Comparison of ENCODE assay signal across 10 mouse cellular contexts in genomic region chr10:56468537-56468936, GRCm38 (mm10).
DNase-seq lines count a peak whose midpoint lies in the region; ATAC-seq lines count a peak whose summit lies in the region.
"Had no signal": no experiment of that assay in that cellular context is flagged by ENCODE, and none has a peak within 500 bp of the region (broad histone marks: within the 10 kb centered on the region; RNA-seq: fewer than 3 reads in every experiment).

No protein-coding gene starts in this region.

- H3K9ac ChIP-seq in heart, embryonic 14.5 days (ENCODE audit: low read length), result peak overlapping the region; percentile 25
- H3K9ac ChIP-seq in limb, embryonic 12.5 days (replicated peaks), result no peak overlapping the region

- H3K4me3 ChIP-seq in heart, embryonic 14.5 days (ENCODE audit: control insufficient read depth in 1 of 2, insufficient read depth in 1 of 2, low read depth in 1 of 2, low read length in 2 of 2), result peak overlapping the region in 1 of 2 experiments; percentile 27; a peak in 2 of 4 replicates
- H3K4me3 ChIP-seq in limb, embryonic 12.5 days (replicated peaks), result no peak overlapping the region
- H3K4me3 ChIP-seq: megakaryocyte, embryonic 14.5 days had no signal

- no peaks in the 10 kb centered on the region for H3K9me3 ChIP-seq in heart, embryonic 14.5 days (ENCODE audit: control insufficient read depth, low read length)
- 0 out of 2 replicates have a peak, but pooled peaks cover 6% of the 10 kb centered on the region for H3K9me3 ChIP-seq in limb, embryonic 12.5 days

- H3K4me2 ChIP-seq in heart, embryonic 14.5 days (ENCODE audit: low read length), result peak overlapping the region; percentile 59
- H3K4me2 ChIP-seq in limb, embryonic 12.5 days, result peak overlapping the region; percentile 47; the same call in 1 of the 2 replicates

- 12% methylated on average over 6 of the region's 6 CpGs for WGBS in heart, embryonic 14.5 days
- WGBS in limb, embryonic 12.5 days, result 39% methylated on average over 6 of the region's 6 CpGs

- peak; percentile 7 for DNase-seq in embryo, embryonic 11 days
- DNase-seq in embryo, embryonic 10 days (ENCODE audit: low spot score), result no peak
- peak; percentile 10 for DNase-seq in R1 (ENCODE audit: low read depth, low spot score)
- DNase-seq in spleen, adult 18-20 months, result no peak
- DNase-seq in right cerebral cortex, postnatal 25 days, result no peak
- DNase-seq in layer of hippocampus, postnatal 10 days (ENCODE audit: low spot score in 2 of 2), result no peak

- H3K36me3 ChIP-seq in heart, embryonic 14.5 days (ENCODE audit: control insufficient read depth, insufficient read depth, low read length), result no peaks in the 10 kb centered on the region
- H3K36me3 ChIP-seq in limb, embryonic 12.5 days, result no peaks in the 10 kb centered on the region

- H3K4me1 ChIP-seq in heart, embryonic 14.5 days (ENCODE audit: control insufficient read depth in 2 of 2, insufficient read depth in 2 of 2, low read length in 2 of 2), result peaks cover 3 to 5% of the 10 kb centered on the region in 2 experiments; a peak in 3 of 4 replicates
- H3K4me1 ChIP-seq in limb, embryonic 12.5 days (replicated peaks), result peaks cover 6% of the 10 kb centered on the region; the same call in 1 of the 2 replicates
- H3K4me1 ChIP-seq: megakaryocyte, embryonic 14.5 days had no signal

- H3K27me3 ChIP-seq in heart, embryonic 14.5 days (ENCODE audit: control insufficient read depth, insufficient read depth, low read length), result no peaks in the 10 kb centered on the region
- H3K27me3 ChIP-seq in limb, embryonic 12.5 days, result no peaks in the 10 kb centered on the region
- H3K27me3 ChIP-seq: CH12.LX; megakaryocyte, embryonic 14.5 days had no signal

- no peak for ATAC-seq in heart, embryonic 14.5 days (ENCODE audit: insufficient number of reproducible peaks, insufficient read depth, low FRiP score, low read depth)
- ATAC-seq in limb, embryonic 12.5 days (ENCODE audit: insufficient number of reproducible peaks, insufficient read depth, low FRiP score, low TSS enrichment, low read depth), result no peak

- peak overlapping the region; percentile 72 for H3K27ac ChIP-seq in heart, embryonic 14.5 days (replicated peaks in 1 of 2; ENCODE audit: control insufficient read depth in 1 of 2, insufficient read depth in 1 of 2, low read depth in 2 of 2, low read length in 2 of 2)
- H3K27ac ChIP-seq in limb, embryonic 12.5 days, result peak overlapping the region; percentile 57

Comparison
In these comparisons a context has a peak if more than half of its experiments do, and no peak if none do; other contexts are left out.
1. DNase-seq: peak in embryo, embryonic 11 days (single experiment) and R1 (single experiment); none in embryo, embryonic 10 days (single experiment), spleen, adult 18-20 months (0 of 2), right cerebral cortex, postnatal 25 days (single experiment) and layer of hippocampus, postnatal 10 days (0 of 2).